Mouse (Mus musculus): ENCODE data around the gene Cd6. TPM values are rescaled to one million over a fixed set of nuclear protein-coding genes. Genes with fewer than 3 reads are reported as not detected.

Cd6 gene
- total and polyA plus RNA-seq, 3 experiments, result not detected

DNA sequence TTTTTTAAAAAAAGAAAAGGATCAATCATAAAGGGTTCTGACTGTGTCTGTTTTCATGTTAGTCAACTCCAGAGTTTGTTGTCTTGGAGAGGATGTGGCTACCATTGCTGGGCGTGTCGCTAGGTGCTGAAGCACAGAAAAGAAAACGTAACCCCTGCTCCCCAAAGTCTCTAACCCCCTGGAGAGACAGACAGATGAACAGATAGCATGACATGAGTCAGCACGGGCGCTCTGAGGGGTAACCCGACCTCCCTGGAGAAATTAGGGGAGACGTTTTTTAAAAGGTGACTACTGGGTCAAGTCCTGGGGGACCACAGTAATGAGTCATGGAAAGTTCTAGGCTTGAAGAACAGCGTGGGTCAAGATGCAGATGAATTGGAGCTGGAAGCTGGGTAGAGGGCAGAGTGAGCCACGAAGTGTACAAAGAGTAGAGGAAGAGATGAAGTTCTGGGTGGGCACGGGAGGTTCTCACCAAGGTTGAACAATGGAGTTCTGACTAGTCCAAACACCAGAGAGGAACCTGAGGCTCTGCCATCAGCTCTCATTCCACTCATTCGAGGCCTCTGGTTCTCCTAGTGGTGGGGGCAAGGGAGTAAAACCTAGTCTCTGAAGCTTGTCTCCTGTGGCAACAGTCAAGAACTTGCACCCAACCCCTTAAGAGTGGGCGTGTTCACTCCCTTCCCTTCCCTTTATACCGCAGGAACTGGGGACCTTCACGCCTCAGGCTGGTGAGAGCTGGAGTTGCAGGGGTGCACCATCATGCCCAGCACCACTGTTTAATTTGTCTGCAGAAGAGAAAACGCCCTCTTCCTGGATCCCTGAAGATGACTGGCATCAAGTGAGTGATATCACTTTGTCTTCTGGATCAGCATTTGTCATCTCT lies 9.4 kb upstream of the Cd6 start, which contains the start of gene Slc15a3:
Slc15a3 (plus strand) TSS at position 718 of the 883 bp plus-strand sequence.
- peak; percentile 28 for DNase-seq (ENCODE audit: low read depth, low spot score)
- no peak within 1 kb of the TSS for H3K4me3 ChIP-seq (ENCODE audit: control insufficient read depth in 1 of 2, insufficient read depth in 1 of 2, low read depth in 2 of 2, low read length in 2 of 2)

DNA sequence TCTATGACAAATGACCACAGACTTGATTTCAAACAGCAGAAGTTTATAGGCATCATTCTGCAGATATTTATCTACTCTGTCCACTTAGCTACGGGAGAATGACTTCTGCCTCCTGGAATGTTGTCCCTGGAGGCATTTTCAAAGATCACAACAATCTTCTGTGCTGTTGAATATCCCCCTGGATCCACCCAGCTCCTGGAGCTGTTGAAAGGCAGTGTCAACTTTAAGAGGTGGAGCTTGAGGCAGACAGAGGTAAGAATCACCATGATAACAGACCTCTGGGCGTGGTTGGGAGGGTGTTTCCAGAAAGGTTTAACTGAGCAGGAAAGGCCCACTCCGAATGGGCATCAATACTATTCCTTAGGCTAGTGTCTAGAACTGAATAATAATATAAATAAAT lies 5.8 kb upstream of the Cd6 start:
- DNase-seq (ENCODE audit: low read depth, low spot score), result no peak
- no peaks in the 10 kb centered on the region for H3K79me2 ChIP-seq (ENCODE audit: control insufficient read depth, insufficient read depth, low read length, poor library complexity)
- H3K4me1 ChIP-seq (ENCODE audit: control insufficient read depth in 1 of 2, insufficient read depth in 2 of 2, low read length in 2 of 2), result peaks cover 0 to 9% of the 10 kb centered on the region in 2 experiments; a peak in 2 of 4 replicates
- H3K27me3 ChIP-seq (ENCODE audit: control insufficient read depth in 1 of 2, insufficient read depth in 2 of 2, low read length in 2 of 2), result no peaks in the 10 kb centered on the region; a peak in 1 of 4 replicates
- no peak overlapping the region for H3K9ac ChIP-seq (ENCODE audit: control insufficient read depth, low read depth, low read length, poor library complexity, severe bottlenecking)
- H3K4me3 ChIP-seq (ENCODE audit: control insufficient read depth in 1 of 2, insufficient read depth in 1 of 2, low read depth in 2 of 2, low read length in 2 of 2), result no peak overlapping the region
- H3K36me3 ChIP-seq (ENCODE audit: control insufficient read depth in 1 of 2, insufficient read depth in 2 of 2, low read length in 2 of 2), result peaks cover 0 to 4% of the 10 kb centered on the region in 2 experiments; a peak in 1 of 4 replicates
- TF ChIP-seq JUND (IDR thresholded peaks at IDR 0.05; ENCODE audit: low read depth, low read length), result no peak
- no peak for TF ChIP-seq CHD1 (IDR thresholded peaks at IDR 0.05; ENCODE audit: low read depth, low read length)
- TF ChIP-seq ZKSCAN1 (IDR thresholded peaks at IDR 0.05; ENCODE audit: low read depth, low read length), result no peak
- TF ChIP-seq EP300 (IDR thresholded peaks at IDR 0.05; ENCODE audit: low read depth in 1 of 2, low read length in 2 of 2), result no peak
- TF ChIP-seq HCFC1 (IDR thresholded peaks at IDR 0.05; ENCODE audit: low read depth, low read length), result no peak
- TF ChIP-seq TBP (IDR thresholded peaks at IDR 0.05; ENCODE audit: low read depth, low read length), result no peak
- no peak for TF ChIP-seq SMC3 (IDR thresholded peaks at IDR 0.05; ENCODE audit: low read depth, low read length)
- TF ChIP-seq GABPA (IDR thresholded peaks at IDR 0.05; ENCODE audit: low read depth, low read length), result no peak
- TF ChIP-seq ELF1 (IDR thresholded peaks at IDR 0.05; ENCODE audit: low read depth, low read length), result no peak
- no peak for TF ChIP-seq GATA1 (IDR thresholded peaks at IDR 0.05; ENCODE audit: low read depth, low read length)
- no peak for TF ChIP-seq CHD2 (IDR thresholded peaks at IDR 0.05; ENCODE audit: low read length)
- TF ChIP-seq CTCF (IDR thresholded peaks at IDR 0.05 in 2 of 3, conservative IDR thresholded peaks at IDR 0.05 in 1 of 3; ENCODE audit: control insufficient read depth in 1 of 3, insufficient read depth in 1 of 3, low read depth in 2 of 3, low read length in 3 of 3, poor library complexity in 1 of 3, severe bottlenecking in 1 of 3), result no peak
- no peak overlapping the region for H3K27ac ChIP-seq (ENCODE audit: control insufficient read depth, low read depth, low read length)
- H3K9me3 ChIP-seq (replicated peaks; ENCODE audit: insufficient read depth, low read length), result no peaks in the 10 kb centered on the region

More for the DNA sequence above, 9.4 kb upstream of the Cd6 start, which contains the start of gene Slc15a3:
- H3K9me3 ChIP-seq (replicated peaks; ENCODE audit: insufficient read depth, low read length), result no peaks in the 10 kb centered on the region
- H3K4me1 ChIP-seq (ENCODE audit: control insufficient read depth in 1 of 2, insufficient read depth in 2 of 2, low read length in 2 of 2), result no peaks in the 10 kb centered on the region
- no peak within 1 kb of the TSS for H3K27ac ChIP-seq (ENCODE audit: control insufficient read depth, low read depth, low read length)
- no peaks in the 10 kb centered on the region; a peak in 1 of 4 replicates for H3K27me3 ChIP-seq (ENCODE audit: control insufficient read depth in 1 of 2, insufficient read depth in 2 of 2, low read length in 2 of 2)
- no peak for TF ChIP-seq MAZ (IDR thresholded peaks at IDR 0.05; ENCODE audit: low read depth, low read length)
- TF ChIP-seq SMC3 (IDR thresholded peaks at IDR 0.05; ENCODE audit: low read depth, low read length), result no peak
- no peak for TF ChIP-seq ZKSCAN1 (IDR thresholded peaks at IDR 0.05; ENCODE audit: low read depth, low read length)
- no peak for TF ChIP-seq SIN3A (IDR thresholded peaks at IDR 0.05; ENCODE audit: low read length)
- TF ChIP-seq MAFK (IDR thresholded peaks at IDR 0.05; ENCODE audit: borderline replicate concordance, low read depth, low read length), result no peak
- TF ChIP-seq USF2 (IDR thresholded peaks at IDR 0.05; ENCODE audit: borderline replicate concordance in 1 of 2, insufficient read depth in 1 of 2, low read depth in 1 of 2, low read length in 2 of 2), result no peak
- TF ChIP-seq USF1 (IDR thresholded peaks at IDR 0.05; ENCODE audit: low read depth, low read length), result no peak
- no peak for TF ChIP-seq ZC3H11A (IDR thresholded peaks at IDR 0.05; ENCODE audit: low read depth, low read length)
- no peak for TF ChIP-seq CHD2 (IDR thresholded peaks at IDR 0.05; ENCODE audit: low read length)
- no peak for TF ChIP-seq HCFC1 (IDR thresholded peaks at IDR 0.05; ENCODE audit: low read depth, low read length)
- TF ChIP-seq NELFE (IDR thresholded peaks at IDR 0.05; ENCODE audit: low read depth, low read length), result no peak
- TF ChIP-seq TCF12 (IDR thresholded peaks at IDR 0.05; ENCODE audit: low read depth, low read length), result no peak
- TF ChIP-seq ETS1 (IDR thresholded peaks at IDR 0.05; ENCODE audit: low read depth, low read length), result no peak
- TF ChIP-seq RAD21 (IDR thresholded peaks at IDR 0.05; ENCODE audit: low read depth, low read length), result no peak
- no peaks in the 10 kb centered on the region for H3K79me2 ChIP-seq (ENCODE audit: control insufficient read depth, insufficient read depth, low read length, poor library complexity)
- no peaks in the 10 kb centered on the region for H3K36me3 ChIP-seq (ENCODE audit: control insufficient read depth in 1 of 2, insufficient read depth in 2 of 2, low read length in 2 of 2)
- H3K9ac ChIP-seq (ENCODE audit: control insufficient read depth, low read depth, low read length, poor library complexity, severe bottlenecking), result no peak within 1 kb of the TSS
